In genomic region chr15:103084944-103085343, GRCm38 (mm10) we compare ENCODE assay signal across 18 mouse cellular contexts.
"Had no signal": no experiment of that assay in that cellular context is flagged by ENCODE, and none has a peak within 500 bp of the region (broad histone marks: within the 10 kb centered on the region; RNA-seq: fewer than 3 reads in every experiment).

No protein-coding gene starts in this region.

- DNase-seq: layer of hippocampus, adult 9-11 months; lung, embryonic 14.5 days; lung, postnatal 36 days; right cerebral cortex, adult 18-20 months; right cerebral cortex, postnatal 14 days; thymus, postnatal 36 days had no signal

- H3K9ac ChIP-seq: lung, embryonic 14.5 days; midbrain, embryonic 13.5 days; stomach, embryonic 15.5 days had no signal

- H3K27ac ChIP-seq: kidney, postnatal 0 days; layer of hippocampus, adult 2 months; limb, embryonic 13.5 days; midbrain, embryonic 10.5 days; midbrain, embryonic 13.5 days; stomach, embryonic 15.5 days had no signal

- H3K9me3 ChIP-seq: limb, embryonic 10.5 days; limb, embryonic 13.5 days; megakaryocyte, embryonic 14.5 days; midbrain, embryonic 10.5 days; midbrain, embryonic 13.5 days; neural tube, embryonic 13.5 days; stomach, embryonic 15.5 days had no signal

- ATAC-seq: intestine, postnatal 0 days; midbrain, embryonic 16.5 days had no signal

- H3K4me3 ChIP-seq: layer of hippocampus, adult 2 months; megakaryocyte, embryonic 14.5 days; myocyte had no signal

- H3K36me3 ChIP-seq: limb, embryonic 10.5 days; limb, embryonic 13.5 days; midbrain, embryonic 10.5 days; midbrain, embryonic 13.5 days; neural tube, embryonic 13.5 days; stomach, embryonic 15.5 days had no signal
